Mouse (Mus musculus): ENCODE data around the gene Ssu72.

DNA sequence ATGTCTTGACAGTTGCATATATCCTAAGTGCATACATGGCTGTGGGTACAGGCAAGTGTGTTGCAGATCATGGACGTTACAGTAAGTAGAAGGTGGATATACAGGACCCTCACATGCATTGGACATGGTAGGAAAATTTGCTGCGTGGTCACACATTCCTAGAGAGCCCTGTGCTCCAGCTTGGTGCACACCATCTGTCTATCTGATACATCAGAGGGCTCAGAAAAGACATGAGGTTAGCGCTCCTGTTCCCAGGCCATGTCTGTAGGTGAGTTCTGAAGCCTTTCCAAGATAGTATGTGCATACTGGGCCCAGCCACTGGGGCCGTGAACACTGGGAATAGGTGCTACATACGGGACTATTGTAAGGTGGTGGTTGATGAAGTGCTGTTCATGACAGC is 31.8 kb downstream of the Ssu72 start:
- TF ChIP-seq CTCF (IDR thresholded peaks at IDR 0.05; ENCODE audit: control insufficient read depth, insufficient read depth, insufficient read length) (no peak), MAX (IDR thresholded peaks at IDR 0.05) (no peak), CEBPB (IDR thresholded peaks at IDR 0.05; ENCODE audit: low read depth) (no peak)
